Mouse (Mus musculus) cerebellum, adult 11-12 months (tissue): ENCODE measurements around the gene Pex6.
"Not testable (repeated sequence)": the region's sequence is repeated elsewhere in the genome, so short reads cannot be mapped to it uniquely, and the experiment has no call there.

Experiments
- DNase-seq: peaks from one replicate; pipeline ENCODE4 v3.0.0; 2022

Pex6 gene

DNA sequence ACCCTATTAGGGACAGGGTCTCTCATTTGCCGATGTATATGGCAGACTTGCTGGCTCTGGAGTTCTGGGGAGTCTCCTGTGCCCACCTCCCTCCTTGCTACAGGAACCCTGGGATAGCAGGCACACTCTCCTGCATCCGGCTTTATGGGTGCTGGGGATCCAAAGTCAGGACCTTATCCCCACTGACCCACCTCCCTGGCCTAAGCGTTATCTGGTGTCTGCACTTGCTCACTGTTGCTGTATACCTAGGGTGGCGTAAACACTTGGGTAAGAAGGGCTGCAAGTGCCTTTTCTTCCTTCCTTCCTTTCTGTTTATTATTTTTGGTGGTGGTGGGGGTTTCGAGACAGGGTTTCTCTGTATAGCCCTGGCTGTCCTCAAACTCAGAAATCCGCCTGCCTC, 30.0 kb downstream of the Pex6 start:
- DNase-seq: no peak

DNA sequence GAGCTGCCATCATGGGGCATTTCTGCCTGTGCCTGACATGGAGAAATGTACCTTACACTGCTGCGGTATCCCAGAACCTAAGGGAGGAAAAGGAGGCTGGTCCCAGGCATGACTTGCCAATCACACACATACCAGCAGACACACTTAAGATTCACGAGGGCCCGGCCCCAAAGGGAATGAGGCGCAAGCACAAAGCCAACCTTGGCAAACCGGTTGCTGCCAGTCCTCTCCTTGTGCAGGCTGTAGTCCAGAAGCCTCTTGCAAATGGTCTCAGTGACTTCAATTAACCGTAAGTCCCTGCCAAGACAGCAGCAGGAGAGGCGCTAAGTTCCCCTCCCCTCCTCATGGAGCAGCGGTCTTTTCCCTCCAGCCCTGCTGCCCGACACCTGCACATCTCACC, 31.7 kb downstream of the Pex6 start:
- no peak for DNase-seq

DNA sequence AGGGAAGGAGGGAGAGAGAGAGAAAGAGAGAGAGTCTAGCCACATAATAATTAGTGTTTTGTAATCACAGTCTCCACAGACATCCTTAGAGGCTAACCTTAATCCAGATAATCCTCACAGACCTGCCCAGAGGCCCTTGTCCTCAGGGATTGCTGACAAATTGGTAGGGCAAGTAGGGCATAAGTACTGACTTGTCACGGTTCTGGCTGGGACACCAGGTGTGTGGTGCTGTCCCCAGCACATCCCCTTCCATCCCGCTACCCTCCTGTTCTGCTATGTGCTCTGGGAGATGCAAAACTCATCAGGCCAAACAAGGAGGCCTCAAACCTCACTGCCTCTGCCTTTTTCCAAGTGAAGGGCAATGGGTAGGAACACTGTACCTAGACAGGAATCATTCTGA, 34.2 kb downstream of the Pex6 start:
- no peak for DNase-seq

DNA sequence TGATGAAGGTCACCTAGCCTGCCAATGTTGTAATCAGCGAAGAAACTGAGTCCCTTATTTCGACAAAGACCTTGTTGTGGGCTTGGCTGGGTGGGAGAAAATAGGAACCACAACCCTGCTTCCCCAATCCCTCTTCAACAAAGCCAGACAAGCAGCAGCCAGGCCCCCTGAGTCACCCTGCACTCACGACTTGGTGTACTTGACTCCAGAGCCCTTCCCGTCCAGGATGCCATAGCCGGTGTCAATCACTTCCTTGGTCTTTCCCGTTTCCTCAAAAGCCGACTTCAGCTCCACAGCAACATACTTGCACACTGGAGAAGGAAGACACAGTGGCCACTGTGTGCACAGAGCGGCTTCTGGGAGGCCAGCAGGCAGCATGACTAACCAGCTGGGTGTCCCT, 36.0 kb downstream of the Pex6 start:
- DNase-seq: no peak

DNA sequence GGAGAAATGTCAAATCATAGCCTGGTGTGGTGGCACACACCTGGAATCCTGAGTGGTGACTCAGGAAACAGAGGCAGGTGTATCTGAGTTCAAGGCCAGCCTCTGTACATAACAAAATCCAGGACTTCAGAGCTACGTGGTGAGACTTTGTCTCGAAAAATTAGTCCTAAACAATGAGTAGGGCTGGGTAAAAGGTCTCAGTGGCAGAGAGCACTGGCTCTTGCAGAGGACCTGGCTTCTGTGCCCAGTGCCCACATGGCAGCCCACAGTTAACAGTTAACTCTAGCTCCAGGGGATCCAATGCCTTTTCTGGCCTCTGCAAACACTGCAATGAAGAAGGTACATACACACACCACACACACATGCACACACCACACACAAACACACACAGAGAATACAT, 36.5 kb downstream of the Pex6 start:
- DNase-seq: no peak

DNA sequence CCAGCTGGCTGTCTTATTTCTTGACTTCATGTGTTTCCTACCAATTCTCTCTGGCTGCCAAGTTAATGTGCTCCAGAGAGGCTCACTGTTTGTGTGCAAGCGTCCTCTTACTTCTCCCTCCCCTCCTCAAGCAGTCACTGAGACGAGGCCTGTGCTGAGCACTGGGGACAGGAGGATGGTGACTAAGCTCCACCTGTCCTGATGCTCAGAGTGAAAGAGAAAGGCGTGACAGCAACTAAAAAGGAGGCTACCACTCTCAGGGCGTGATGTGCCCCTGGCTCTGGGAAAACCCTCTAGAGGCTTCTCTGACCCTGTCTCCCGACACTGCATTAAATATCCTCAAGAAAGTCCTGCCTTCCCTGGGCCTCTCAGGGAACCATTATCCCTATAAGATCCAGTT, 38.0 kb downstream of the Pex6 start:
- DNase-seq: no peak

DNA sequence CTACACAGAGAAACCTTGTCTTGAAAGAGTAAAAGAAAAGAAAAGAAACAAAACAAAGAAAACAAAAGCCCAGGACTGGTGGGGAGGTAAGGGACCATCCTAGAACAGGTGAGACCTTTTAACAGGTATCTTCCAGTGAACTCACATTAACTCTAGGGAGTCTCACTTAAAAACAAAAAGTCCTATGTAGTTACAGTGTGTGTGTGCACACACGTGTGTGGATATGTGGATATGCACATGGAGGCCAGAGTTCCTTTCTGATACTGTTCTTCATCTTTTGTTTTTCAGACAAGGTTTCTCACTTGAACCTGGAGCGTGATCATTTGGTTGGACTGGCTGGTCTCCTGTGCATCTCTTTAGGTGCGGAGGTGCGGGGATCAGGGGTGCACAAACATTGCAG, 39.3 kb downstream of the Pex6 start:
- no peak for DNase-seq

DNA sequence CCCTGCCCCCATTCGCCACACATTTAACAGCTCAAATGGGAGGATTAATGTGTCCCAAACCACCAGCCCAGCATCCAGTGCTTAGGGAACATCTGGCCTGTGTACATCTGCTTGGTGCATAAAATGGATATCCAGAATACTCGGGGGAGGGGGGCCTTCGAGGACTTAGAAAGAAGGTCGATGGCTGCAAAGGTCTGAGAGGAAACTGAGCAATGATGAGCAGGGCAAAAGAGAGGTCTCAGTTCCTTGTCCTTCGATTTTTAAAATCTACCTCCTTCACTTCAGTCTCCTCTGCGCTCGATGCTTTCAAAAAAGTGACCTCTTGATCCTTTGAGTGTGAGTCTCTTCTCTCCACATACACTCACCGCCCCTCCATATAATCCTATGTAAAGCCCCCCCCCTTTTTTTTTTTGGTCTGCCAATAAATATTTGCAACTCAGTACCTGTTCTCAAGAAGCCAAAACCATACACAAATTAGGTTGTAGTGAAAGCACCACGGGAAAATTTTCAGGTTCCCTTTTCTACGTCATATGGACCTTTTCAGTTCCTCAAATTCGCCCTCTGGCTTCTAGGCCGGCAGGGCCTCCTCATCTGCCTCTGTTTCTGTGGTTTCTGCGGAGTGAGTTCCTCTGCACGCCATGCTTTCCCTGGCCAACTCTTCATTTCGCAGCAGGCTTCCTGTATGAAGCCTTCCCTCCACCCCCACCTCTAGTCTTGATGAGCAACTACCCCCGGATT, 40.0 kb downstream of the Pex6 start:
- no peak for DNase-seq

DNA sequence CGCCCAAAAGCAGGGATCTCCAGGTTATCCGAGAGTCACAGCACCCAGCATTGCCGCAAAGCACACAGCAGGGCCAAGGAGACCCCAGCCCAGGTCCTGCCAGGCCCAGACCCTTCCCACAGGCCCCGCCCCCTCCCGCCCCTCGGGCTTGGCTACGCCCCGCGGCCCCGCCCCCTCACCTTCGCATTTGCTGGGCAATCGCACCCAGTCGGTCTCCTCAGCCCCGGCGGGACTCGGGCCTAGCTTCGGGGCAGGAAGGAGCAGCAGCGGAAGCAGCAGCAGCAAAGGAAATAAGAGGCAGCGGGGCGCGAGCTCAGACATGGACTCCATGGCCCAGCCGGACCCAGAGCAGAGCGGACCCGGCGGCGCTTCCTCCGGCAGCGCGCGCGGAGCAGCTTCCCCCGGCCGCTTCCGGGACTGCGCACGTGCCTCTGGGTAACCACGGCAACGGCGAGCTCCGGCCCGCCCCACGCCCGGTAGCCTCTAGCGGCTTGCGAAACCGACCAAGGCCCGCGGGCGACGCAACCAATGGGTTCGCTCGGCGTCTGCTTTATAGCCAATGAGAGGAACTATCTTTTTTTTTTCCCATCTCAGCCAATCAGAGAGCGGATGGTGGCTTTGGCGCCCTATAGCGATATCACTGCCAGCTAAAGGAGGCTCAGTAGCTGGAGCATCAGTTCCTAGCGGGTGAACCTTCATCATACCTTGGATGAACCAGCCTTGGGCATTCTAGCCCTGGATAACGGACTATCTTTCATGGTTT, 40.7 kb downstream of the Pex6 start, which contains the start of gene Cnpy3:
Gene Cnpy3 (minus strand): TSS at position 421 of the 763 bp plus-strand sequence.
- DNase-seq: peak; percentile 99

DNA sequence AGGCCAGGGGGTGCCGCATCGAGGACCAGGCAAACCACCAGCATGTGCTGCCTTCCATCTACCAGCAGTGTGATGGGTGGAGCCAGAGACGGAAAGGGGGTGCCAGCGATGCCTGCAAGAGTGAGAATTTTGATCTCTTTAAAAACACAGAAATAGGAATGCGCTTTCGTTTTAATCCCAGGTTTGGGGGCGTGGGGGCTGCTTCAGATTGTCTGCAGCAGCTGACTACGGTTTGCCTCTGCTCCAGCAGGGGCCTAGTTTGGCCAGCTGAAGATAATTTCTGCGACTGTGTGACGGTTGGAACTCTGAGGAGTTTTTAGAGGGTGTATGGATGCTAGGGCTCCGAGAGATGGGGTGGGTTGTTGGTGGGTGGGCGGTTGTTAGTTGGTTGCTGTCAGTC, 47.5 kb downstream of the Pex6 start:
- no peak for DNase-seq

DNA sequence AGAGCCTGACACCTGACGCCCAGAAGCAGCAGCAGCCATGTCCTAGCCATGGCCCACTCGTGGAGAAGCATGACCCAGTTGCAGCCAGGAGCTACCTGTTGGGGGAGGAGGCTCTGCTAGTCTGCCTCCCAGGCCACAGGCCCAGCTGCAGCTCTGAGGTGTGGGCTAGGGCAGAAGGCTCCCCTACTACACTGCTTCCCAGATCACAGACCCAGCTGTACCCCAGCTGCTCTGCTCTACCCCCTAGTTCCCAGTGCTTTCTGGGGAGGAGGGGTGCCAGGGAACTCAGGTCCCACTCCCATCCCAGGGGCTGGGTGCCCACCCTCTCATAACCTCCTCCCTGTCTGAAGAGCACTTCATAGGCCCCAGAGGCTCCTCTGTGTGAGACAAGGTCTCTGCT, 52.3 kb downstream of the Pex6 start, which contains the start of gene Ptcra:
Gene Ptcra (minus strand): TSS at position 169 of the 400 bp plus-strand sequence.
- no peak for DNase-seq

DNA sequence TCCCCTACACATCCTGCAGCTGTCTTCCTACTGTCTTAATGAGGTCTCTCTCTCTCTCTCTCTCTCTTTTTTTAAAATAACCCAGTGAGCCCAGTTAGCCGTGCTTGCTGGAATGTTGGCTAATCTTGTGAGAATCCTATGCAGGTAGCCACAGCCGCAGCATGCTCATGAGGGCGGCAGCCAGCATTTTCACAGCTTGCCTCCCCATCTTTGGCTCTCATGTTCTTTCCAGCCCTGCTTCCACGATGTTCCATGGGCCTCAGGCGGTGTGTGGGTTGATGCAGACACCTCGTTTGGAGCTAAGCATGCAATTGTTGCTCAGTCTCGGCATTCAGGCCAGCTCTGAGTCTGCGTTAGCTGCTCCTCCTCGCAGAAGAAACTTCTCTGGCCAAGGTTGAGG, 53.7 kb downstream of the Pex6 start:
- DNase-seq: not testable (repeated sequence)

DNA sequence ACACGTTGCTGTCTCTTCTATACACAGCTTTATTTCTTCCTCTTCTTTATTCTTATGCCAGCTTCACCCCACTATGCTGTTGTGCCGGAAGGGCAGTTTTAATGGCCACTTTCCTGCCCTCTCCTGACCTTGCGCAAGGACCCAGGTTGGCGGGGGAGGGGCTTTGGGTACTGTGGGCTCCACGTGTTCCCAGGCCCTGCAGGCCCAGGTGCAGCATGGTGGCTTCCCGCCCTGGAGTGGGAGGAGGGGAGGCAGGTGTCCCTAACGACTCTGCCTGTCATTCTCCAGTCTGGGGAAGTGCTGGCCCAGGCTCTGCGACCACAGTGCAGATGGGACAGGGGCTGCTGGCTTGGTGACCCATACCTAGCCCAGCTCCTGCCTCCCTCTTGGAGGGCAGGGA, 56.6 kb downstream of the Pex6 start:
- DNase-seq: no peak

DNA sequence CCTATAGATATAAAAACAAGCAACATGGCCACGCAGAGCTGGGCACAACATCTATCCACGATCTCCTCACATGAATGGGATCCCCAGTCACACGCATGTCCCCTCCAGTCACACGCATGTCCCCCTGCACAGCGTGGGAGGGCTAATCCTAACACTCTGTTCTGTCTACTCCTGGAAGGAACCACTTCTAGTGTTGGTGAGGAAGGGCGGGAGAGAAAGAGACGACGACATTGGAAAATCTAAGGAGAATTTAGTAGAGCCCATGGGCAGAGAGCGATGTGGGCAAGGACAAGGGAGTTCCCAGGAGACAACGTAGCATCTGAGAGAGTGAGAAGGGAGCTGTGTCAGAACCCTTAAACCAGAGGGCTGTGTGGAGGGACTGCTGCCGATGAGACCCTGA, 59.3 kb downstream of the Pex6 start:
- DNase-seq: no peak

DNA sequence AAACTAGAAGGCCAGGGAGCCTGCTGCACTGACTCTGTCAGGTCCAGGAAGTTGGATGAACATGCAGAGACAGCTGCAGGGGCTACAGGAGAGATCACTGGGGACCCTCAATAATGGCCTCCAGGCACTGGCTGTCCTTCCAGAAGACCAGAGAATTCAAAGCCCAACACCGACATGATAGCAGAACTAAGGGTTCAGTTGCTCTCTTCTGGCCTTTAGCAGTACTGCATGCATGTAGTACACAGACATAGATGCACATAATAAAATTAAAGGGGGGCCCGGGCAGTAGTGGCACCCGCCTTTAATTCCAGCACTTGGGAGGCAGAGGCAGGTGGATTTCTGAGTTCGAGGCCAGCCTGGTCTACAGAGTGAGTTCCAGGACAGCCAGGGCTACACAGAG, 59.8 kb downstream of the Pex6 start:
- DNase-seq: no peak

DNA sequence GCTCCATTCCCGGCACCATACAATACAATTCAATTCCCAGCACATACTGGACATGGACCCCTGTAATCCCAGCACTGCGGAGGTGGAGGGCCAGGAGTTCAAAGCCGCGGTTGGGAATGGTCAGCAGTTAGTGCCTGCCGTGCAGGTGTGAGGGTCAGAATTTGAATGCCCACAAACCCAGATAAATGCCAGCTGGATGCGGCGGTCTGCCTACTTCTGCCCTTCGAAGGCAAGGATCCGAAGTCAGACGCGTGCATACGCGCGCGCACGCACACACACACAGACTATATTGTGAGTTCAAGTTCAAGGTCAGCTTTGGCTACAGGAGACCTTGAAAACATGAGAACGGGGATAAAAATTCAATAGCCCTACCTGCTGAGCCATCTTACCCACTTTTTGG, 60.4 kb downstream of the Pex6 start:
- DNase-seq: no peak

DNA sequence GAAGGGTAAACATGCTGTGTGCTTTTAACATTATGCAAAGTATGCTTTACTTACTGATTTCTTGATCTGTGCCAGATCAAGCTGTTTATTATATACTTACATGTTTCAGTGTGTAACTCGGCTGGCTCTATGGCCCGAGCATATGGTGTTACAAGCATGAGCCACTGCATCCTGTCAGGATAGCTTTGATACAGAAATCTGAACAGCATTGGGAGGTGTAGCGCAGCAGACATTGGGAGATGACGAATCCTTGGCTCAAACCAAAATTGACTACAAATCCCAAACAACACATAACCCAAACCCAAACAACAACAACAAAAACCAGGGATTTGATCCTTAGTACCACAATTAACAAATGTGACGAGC, 60.8 kb downstream of the Pex6 start:
- DNase-seq: no peak

DNA sequence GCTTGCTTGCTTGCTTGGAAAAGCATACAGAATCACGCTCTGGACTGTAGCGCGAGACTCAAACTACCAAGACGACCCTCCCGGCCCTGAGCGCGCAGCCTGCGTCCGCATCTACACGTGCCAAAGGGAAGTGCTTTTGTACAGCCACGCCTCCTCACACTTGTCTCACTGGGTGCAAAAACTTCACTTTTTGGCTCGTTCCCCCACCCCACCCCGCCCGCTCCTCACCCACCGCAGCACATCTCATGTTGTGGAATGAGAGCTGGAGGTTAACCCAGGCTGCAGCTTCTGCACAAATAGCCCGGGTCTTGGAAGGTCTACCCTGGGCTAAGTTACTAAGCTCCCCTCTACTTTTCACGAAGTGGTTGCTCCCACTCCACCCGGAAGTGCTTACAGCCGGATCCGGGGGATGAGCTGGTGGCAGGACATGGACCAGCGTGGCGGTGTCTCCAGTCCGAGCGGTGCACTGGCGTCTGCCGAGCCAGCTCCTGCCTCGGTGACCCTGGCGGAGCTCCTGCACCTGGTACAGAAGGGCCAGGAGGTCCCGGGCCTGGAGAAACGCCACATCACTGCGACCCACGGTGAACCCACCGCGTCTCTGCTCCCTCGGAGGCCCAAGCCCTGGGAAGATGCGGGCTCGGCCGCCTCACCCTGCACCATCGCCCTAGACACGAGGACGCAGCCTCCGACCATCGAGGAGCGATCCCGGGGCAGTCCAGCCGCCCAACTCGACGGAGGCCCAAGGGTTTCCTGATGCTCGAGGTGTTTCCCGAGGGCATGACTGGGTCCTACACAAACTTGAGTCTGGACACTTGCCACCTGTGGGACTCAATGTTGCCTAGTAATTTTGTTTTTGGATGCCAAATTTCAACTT, 61.4 kb downstream of the Pex6 start, which contains the start of gene 2310039H08Rik:
Gene 2310039H08Rik (plus strand): TSS at position 232 of the 874 bp plus-strand sequence.
- DNase-seq: peak; percentile 83

DNA sequence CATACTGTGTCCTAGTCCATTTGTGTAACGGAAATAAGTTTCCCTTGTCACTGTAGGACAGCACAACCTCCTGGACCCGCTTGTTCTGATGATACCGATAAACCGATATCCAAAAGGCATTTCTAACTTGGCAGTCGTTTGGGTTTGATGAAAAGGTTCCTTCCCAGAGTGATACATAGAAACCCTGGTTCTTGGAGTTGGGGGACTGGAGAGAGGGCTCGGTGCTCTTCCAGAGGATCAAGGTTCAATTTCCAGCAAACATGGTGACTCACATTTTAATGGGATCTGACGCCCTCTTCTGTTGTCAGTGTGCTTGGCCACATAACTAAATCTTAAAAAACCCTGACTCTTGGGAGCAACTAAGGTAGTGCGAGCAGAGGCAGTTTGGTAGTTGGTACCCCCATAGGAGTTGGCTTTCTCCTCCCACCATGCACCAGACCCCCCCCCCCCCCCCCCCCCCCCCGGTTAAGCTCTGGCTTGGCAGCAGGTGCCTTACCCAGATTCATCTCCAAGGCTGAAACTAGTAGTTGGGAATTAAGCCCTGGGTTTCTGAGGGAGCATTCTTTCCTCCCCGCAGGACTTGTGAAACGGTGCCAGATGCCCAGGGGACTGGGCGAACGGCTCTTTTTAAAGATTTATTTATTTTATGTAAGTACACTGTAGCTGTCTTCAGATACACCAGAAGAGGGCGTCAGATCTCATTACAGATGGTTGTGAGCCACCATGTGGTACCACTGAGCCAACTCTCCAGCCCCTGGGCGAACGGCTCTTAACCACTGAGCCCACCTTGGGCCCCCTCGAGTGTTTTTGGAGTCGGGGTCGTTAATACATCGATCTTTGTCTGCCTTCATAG, 62.2 kb downstream of the Pex6 start:
- DNase-seq: no peak

DNA sequence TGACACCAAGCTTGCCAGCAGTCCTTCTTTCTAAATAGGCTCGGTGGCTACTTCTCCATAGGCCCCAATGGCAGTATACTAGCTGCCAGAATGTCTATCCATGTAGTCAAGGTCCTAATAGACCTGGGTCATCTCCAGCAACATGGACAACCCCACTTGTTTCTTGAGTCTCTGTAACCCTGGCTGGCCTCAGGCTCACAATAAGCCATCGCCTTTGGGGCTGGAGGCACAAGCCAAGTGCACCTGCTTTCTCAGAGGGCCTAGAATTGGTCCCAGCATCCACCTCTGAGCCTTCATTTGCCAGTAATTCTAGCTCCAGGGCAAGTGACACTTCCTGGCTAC, 62.8 kb downstream of the Pex6 start:
- no peak for DNase-seq

DNA sequence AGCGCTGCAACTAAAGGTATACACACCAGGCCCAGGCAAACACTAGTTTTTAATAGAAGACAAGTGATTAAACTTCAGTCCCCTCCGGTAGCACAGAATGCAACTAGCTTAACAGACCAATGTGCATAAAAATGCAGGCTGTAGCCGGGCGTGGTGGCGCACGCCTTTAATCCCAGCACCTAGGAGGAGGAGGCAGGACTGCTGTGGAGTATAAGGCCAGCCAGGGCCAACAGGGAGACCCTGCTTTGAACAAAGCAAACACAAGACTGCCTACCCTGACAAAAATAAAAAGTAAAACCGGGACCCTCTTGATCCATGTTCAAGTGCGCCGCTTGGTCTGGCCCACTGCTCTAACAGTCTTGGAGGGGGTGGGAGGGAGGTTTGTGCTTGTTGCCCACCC, 63.8 kb downstream of the Pex6 start:
- DNase-seq: no peak
